Mouse (Mus musculus): ENCODE data around the gene Slc44a3. TPM values are rescaled to one million over a fixed set of nuclear protein-coding genes. Genes with fewer than 3 reads are reported as not detected.

The Slc44a3 gene
- polyA plus RNA-seq, 1 experiment from 2014 or later, result 1.0 TPM

- no peak overlapping the region for H3K27ac ChIP-seq (replicated peaks)
- no peaks in the 10 kb centered on the region for H3K36me3 ChIP-seq
- ATAC-seq (ENCODE audit: low FRiP score, low read depth), result no peak
These were observed 36.8 kb upstream of the Slc44a3 start for GRCm38 (mm10) chr3:121569004-121569403.

GRCm38 (mm10) chr3:121567904-121568303 is 35.7 kb upstream of the Slc44a3 start:
- Histone ChIP-seq H3K4me3 (no peak overlapping the region), H3K36me3 (no peaks in the 10 kb centered on the region), H3K27me3 (no peaks in the 10 kb centered on the region), H3K4me1 (replicated peaks) (no peaks in the 10 kb centered on the region), H3K9ac (no peak overlapping the region), H3K9me3 (no peaks in the 10 kb centered on the region), H3K4me2 (no peak overlapping the region), H3K27ac (replicated peaks) (no peak overlapping the region)
- ATAC-seq (ENCODE audit: low FRiP score, low read depth), result no peak
- 92% methylated on average over 9 of the region's 9 CpGs for WGBS

More at GRCm38 (mm10) chr3:121569004-121569403, 36.8 kb upstream of the Slc44a3 start:
- 85% methylated on average over 9 of the region's 9 CpGs for WGBS
- Histone ChIP-seq H3K4me2 (no peak overlapping the region), H3K27me3 (no peaks in the 10 kb centered on the region), H3K4me1 (replicated peaks) (no peaks in the 10 kb centered on the region), H3K9me3 (no peaks in the 10 kb centered on the region), H3K4me3 (no peak overlapping the region), H3K9ac (no peak overlapping the region)

GRCm38 (mm10) chr3:121567337-121567900 is 35.2 kb upstream of the Slc44a3 start:
- H3K4me1 ChIP-seq (replicated peaks), result no peaks in the 10 kb centered on the region
- no peak for ATAC-seq (ENCODE audit: low FRiP score, low read depth)
- H3K9ac ChIP-seq, result no peak overlapping the region
- H3K4me3 ChIP-seq, result no peak overlapping the region
- no peaks in the 10 kb centered on the region for H3K36me3 ChIP-seq
- H3K4me2 ChIP-seq, result no peak overlapping the region
- no peaks in the 10 kb centered on the region for H3K9me3 ChIP-seq
- 94% methylated on average over 2 of the region's 2 CpGs for WGBS
- no peaks in the 10 kb centered on the region for H3K27me3 ChIP-seq
- no peak overlapping the region for H3K27ac ChIP-seq (replicated peaks)

GRCm38 (mm10) chr3:121566901-121567300 is 34.7 kb upstream of the Slc44a3 start:
- 89% methylated on average over 4 of the region's 4 CpGs for WGBS
- no peaks in the 10 kb centered on the region for H3K36me3 ChIP-seq
- H3K4me1 ChIP-seq (replicated peaks), result no peaks in the 10 kb centered on the region

GRCm38 (mm10) chr3:121561803-121562202 is 29.6 kb upstream of the Slc44a3 start:
- no peaks in the 10 kb centered on the region for H3K36me3 ChIP-seq
- no peak overlapping the region for H3K4me2 ChIP-seq
- H3K27ac ChIP-seq (replicated peaks), result no peak overlapping the region
- H3K4me1 ChIP-seq (replicated peaks), result no peaks in the 10 kb centered on the region
- no peaks in the 10 kb centered on the region for H3K9me3 ChIP-seq
- whole genome bisulfite sequencing, result 88% methylated on average over 3 of the region's 3 CpGs
- ATAC-seq (ENCODE audit: low FRiP score, low read depth), result no peak
- H3K4me3 ChIP-seq, result no peak overlapping the region
- no peak overlapping the region for H3K9ac ChIP-seq
- H3K27me3 ChIP-seq, result no peaks in the 10 kb centered on the region

More at GRCm38 (mm10) chr3:121566901-121567300, 34.7 kb upstream of the Slc44a3 start:
- Histone ChIP-seq H3K27ac (replicated peaks) (no peak overlapping the region), H3K9ac (no peak overlapping the region), H3K27me3 (no peaks in the 10 kb centered on the region), H3K9me3 (no peaks in the 10 kb centered on the region), H3K4me3 (no peak overlapping the region), H3K4me2 (no peak overlapping the region)
- no peak for ATAC-seq (ENCODE audit: low FRiP score, low read depth)

GRCm38 (mm10) chr3:121560115-121560865 is 28.1 kb upstream of the Slc44a3 start:
- H3K9me3 ChIP-seq, result no peaks in the 10 kb centered on the region
- no peaks in the 10 kb centered on the region for H3K36me3 ChIP-seq
- H3K4me3 ChIP-seq, result no peak overlapping the region
- no peak overlapping the region for H3K9ac ChIP-seq
- 86% methylated on average over 14 of the region's 14 CpGs for whole genome bisulfite sequencing
- no peak overlapping the region for H3K4me2 ChIP-seq
- no peaks in the 10 kb centered on the region for H3K4me1 ChIP-seq (replicated peaks)
- H3K27me3 ChIP-seq, result no peaks in the 10 kb centered on the region
- H3K27ac ChIP-seq (replicated peaks), result no peak overlapping the region
- no peak for ATAC-seq (ENCODE audit: low FRiP score, low read depth)

- whole genome bisulfite sequencing, result 70% methylated on average over 15 of the region's 15 CpGs
- Histone ChIP-seq H3K27me3 (no peaks in the 10 kb centered on the region), H3K4me2 (no peak overlapping the region), H3K9ac (no peak overlapping the region), H3K27ac (replicated peaks) (no peak overlapping the region), H3K9me3 (no peaks in the 10 kb centered on the region), H3K4me3 (no peak overlapping the region), H3K4me1 (replicated peaks) (no peaks in the 10 kb centered on the region), H3K36me3 (no peaks in the 10 kb centered on the region)
- ATAC-seq (ENCODE audit: low FRiP score, low read depth), result no peak
These were observed 27.4 kb upstream of the Slc44a3 start for GRCm38 (mm10) chr3:121559406-121560114.

- WGBS, result 45% methylated on average over 8 of the region's 8 CpGs
- Histone ChIP-seq H3K4me1 (replicated peaks) (no peaks in the 10 kb centered on the region), H3K36me3 (no peaks in the 10 kb centered on the region), H3K4me3 (no peak overlapping the region), H3K27ac (replicated peaks) (no peak overlapping the region), H3K27me3 (no peaks in the 10 kb centered on the region), H3K9ac (no peak overlapping the region), H3K9me3 (no peaks in the 10 kb centered on the region), H3K4me2 (no peak overlapping the region)
- no peak for ATAC-seq (ENCODE audit: low FRiP score, low read depth)
These were observed 26.7 kb upstream of the Slc44a3 start for GRCm38 (mm10) chr3:121558861-121559260.

GRCm38 (mm10) chr3:121556304-121556703 is 24.1 kb upstream of the Slc44a3 start:
- Histone ChIP-seq H3K27me3 (no peaks in the 10 kb centered on the region), H3K9me3 (no peaks in the 10 kb centered on the region), H3K9ac (no peak overlapping the region), H3K4me3 (no peak overlapping the region), H3K4me2 (no peak overlapping the region), H3K4me1 (replicated peaks) (no peaks in the 10 kb centered on the region), H3K27ac (replicated peaks) (no peak overlapping the region), H3K36me3 (no peaks in the 10 kb centered on the region)
- 90% methylated on average over 7 of the region's 7 CpGs for WGBS
- no peak for ATAC-seq (ENCODE audit: low FRiP score, low read depth)

- WGBS, result 75% methylated on average over 14 of the region's 14 CpGs
- Histone ChIP-seq H3K27ac (replicated peaks) (no peak overlapping the region), H3K4me3 (no peak overlapping the region), H3K9me3 (no peaks in the 10 kb centered on the region), H3K4me2 (no peak overlapping the region), H3K36me3 (no peaks in the 10 kb centered on the region), H3K9ac (no peak overlapping the region), H3K4me1 (replicated peaks) (no peaks in the 10 kb centered on the region), H3K27me3 (no peaks in the 10 kb centered on the region)
- no peak for ATAC-seq (ENCODE audit: low FRiP score, low read depth)
These were observed 21.1 kb upstream of the Slc44a3 start for GRCm38 (mm10) chr3:121553294-121553693.

- ATAC-seq (ENCODE audit: low FRiP score, low read depth), result no peak
- H3K9me3 ChIP-seq, result no peaks in the 10 kb centered on the region
- H3K4me2 ChIP-seq, result no peak overlapping the region
- 94% methylated on average over 11 of the region's 11 CpGs for WGBS
- no peaks in the 10 kb centered on the region for H3K4me1 ChIP-seq (replicated peaks)
- H3K36me3 ChIP-seq, result no peaks in the 10 kb centered on the region
- H3K27ac ChIP-seq (replicated peaks), result no peak overlapping the region
- no peak overlapping the region for H3K4me3 ChIP-seq
- no peak overlapping the region for H3K9ac ChIP-seq
- H3K27me3 ChIP-seq, result no peaks in the 10 kb centered on the region
These were observed 20.5 kb upstream of the Slc44a3 start for GRCm38 (mm10) chr3:121552723-121553122.

GRCm38 (mm10) chr3:121550370-121550769 is 18.2 kb upstream of the Slc44a3 start:
- H3K27me3 ChIP-seq, result no peaks in the 10 kb centered on the region
- no peaks in the 10 kb centered on the region for H3K36me3 ChIP-seq
- no peak overlapping the region for H3K4me3 ChIP-seq
- ATAC-seq (ENCODE audit: low FRiP score, low read depth), result no peak
- no peaks in the 10 kb centered on the region for H3K4me1 ChIP-seq (replicated peaks)
- H3K9ac ChIP-seq, result no peak overlapping the region
- H3K4me2 ChIP-seq, result no peak overlapping the region
- no peaks in the 10 kb centered on the region for H3K9me3 ChIP-seq
- H3K27ac ChIP-seq (replicated peaks), result no peak overlapping the region
- WGBS, result 4% methylated on average over 1 of the region's 1 CpGs
